Mouse (Mus musculus) gonadal fat pad, adult 2 months (tissue): ENCODE data around the gene Scube1. TPM values are rescaled to one million over a fixed set of nuclear protein-coding genes. Genes with fewer than 3 reads are reported as not detected.

Experiments
- DNase-seq: peaks from one replicate; pipeline ENCODE4 v3.0.0-alpha.2; 2012; ENCODE audit warnings: low read depth
- polyA plus RNA-seq: library from polyadenylated mRNA; depleted of rRNA; stranded (reverse); fragments of >200 nt; gene quantifications from 2 replicates; pipeline ENCODE4 v1.2.3, GENCODE M21; 2012; rRNA removed

The Scube1 gene
- polyA plus RNA-seq, 1 experiment: 13.9 TPM

GRCm38 (mm10) chr15:83566006-83566405, 158.8 kb downstream of the Scube1 start:
- no peak for DNase-seq

- DNase-seq: no peak
Measured at GRCm38 (mm10) chr15:83565434-83565833, 159.4 kb downstream of the Scube1 start.

GRCm38 (mm10) chr15:83563857-83564651, 160.8 kb downstream of the Scube1 start:
- DNase-seq: no peak

- no peak for DNase-seq
Measured at GRCm38 (mm10) chr15:83563327-83563856, 161.4 kb downstream of the Scube1 start, which contains the start of the genes Tspo and Mcat. Tspo (plus strand) TSS chr15:83563592. Mcat (minus strand) TSS chr15:83563787.

- DNase-seq: no peak
Measured at GRCm38 (mm10) chr15:83562626-83563270, 162.1 kb downstream of the Scube1 start.

GRCm38 (mm10) chr15:83560941-83561477, 163.8 kb downstream of the Scube1 start:
- DNase-seq: no peak

GRCm38 (mm10) chr15:83555161-83555974, 169.5 kb downstream of the Scube1 start:
- no peak for DNase-seq

Other genes with a start within 250 kb of the Scube1 start
- 10.7 and 11.6 TPM in 2 replicates for gene Ttll1, start 214.1 kb downstream of the Scube1 start, polyA plus RNA-seq
- gene Bik, start 198.2 kb downstream of the Scube1 start, polyA plus RNA-seq: 6.3 and 6.5 TPM in 2 replicates
- gene Tspo, start 161.4 kb downstream of the Scube1 start, polyA plus RNA-seq: 493 and 738 TPM in 2 replicates
- gene Mcat, start 161.2 kb downstream of the Scube1 start, polyA plus RNA-seq: 27.0 and 31.7 TPM in 2 replicates
- 20.0 and 20.1 TPM in 2 replicates for gene Ttll12, start 129.9 kb downstream of the Scube1 start, polyA plus RNA-seq
- gene Mpped1, start 54.4 kb upstream of the Scube1 start, polyA plus RNA-seq: 0.10 and 0.18 TPM in 2 replicates